ENCODE assay signal across 9 mouse cellular contexts in the genomic region with DNA sequence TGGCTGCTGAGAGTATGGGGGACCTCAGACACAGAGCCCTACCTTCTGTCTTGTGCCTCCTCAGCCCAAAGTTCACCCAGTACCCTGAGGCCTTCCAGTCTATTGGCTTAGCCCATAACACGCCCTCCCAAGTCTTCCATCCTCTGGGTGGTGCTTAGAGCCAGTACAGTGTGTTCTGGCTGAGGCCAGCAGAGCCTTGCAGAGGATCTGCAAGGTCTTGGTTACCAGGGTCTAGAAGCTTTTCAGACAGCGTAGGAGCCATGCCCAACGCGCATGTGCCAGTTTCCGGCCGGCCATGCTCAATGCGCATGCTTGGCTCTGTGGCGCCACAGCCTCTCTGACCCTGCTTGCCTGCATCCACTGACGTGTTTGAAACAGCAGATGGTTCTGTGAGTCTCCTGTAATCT.
DNase-seq lines count a peak whose midpoint lies in the region; ATAC-seq lines count a peak whose summit lies in the region.
"Had no signal": no experiment of that assay in that cellular context is flagged by ENCODE, and none has a peak within 500 bp of the region (broad histone marks: within the 10 kb centered on the region; RNA-seq: fewer than 3 reads in every experiment).

No protein-coding gene starts in this region.

- peaks cover 41% of the 10 kb centered on the region for H3K4me1 ChIP-seq in intestine, embryonic 16.5 days (ENCODE audit: control insufficient read depth, insufficient read depth, low read length)
- peaks cover 29% of the 10 kb centered on the region for H3K4me1 ChIP-seq in heart, embryonic 11.5 days (ENCODE audit: control insufficient read depth, insufficient read depth, low read length)

- 85% methylated on average over 9 of the region's 9 CpGs for WGBS in intestine, embryonic 16.5 days
- 84% methylated on average over 9 of the region's 9 CpGs for WGBS in heart, embryonic 11.5 days (ENCODE audit: insufficient replicate concordance)

- H3K27ac ChIP-seq in intestine, embryonic 16.5 days (ENCODE audit: low read length) = peak overlapping the region; percentile 23; the same call in 1 of the 2 replicates
- H3K27ac ChIP-seq in heart, embryonic 11.5 days (ENCODE audit: low read depth, low read length) = no peak overlapping the region
- H3K27ac ChIP-seq: liver, embryonic 14.5 days had no signal

- no peaks in the 10 kb centered on the region for H3K36me3 ChIP-seq in intestine, embryonic 16.5 days (ENCODE audit: control insufficient read depth, insufficient read depth, low read length)
- H3K36me3 ChIP-seq in heart, embryonic 11.5 days (ENCODE audit: control insufficient read depth, insufficient read depth, low read length) = no peaks in the 10 kb centered on the region

- H3K9me3 ChIP-seq in intestine, embryonic 16.5 days (ENCODE audit: control insufficient read depth, low read length) = no peaks in the 10 kb centered on the region
- H3K9me3 ChIP-seq in heart, embryonic 11.5 days (replicated peaks; ENCODE audit: control insufficient read depth, low read length) = no peaks in the 10 kb centered on the region

- H3K4me2 ChIP-seq in intestine, embryonic 16.5 days (ENCODE audit: low read depth, low read length) = peak overlapping the region; percentile 6; the same call in 1 of the 2 replicates
- H3K4me2 ChIP-seq in heart, embryonic 11.5 days = no peak overlapping the region

- DNase-seq in layer of hippocampus, adult 11-12 months (ENCODE audit: low spot score) = peak; percentile 83
- no peak for DNase-seq in layer of hippocampus, adult 9-10 months (ENCODE audit: low spot score)
- DNase-seq in cerebellum, postnatal 10 days = peak; percentile 93 to 95
- DNase-seq in retina, adult 2 months (ENCODE audit: low read depth, low spot score) = peak; percentile 86
- no peak for DNase-seq in urinary bladder, postnatal 10 days (ENCODE audit: low spot score)

- H3K27me3 ChIP-seq in intestine, embryonic 16.5 days (replicated peaks; ENCODE audit: control insufficient read depth, insufficient read depth, low read length) = no peaks in the 10 kb centered on the region
- H3K27me3 ChIP-seq in heart, embryonic 11.5 days (ENCODE audit: control insufficient read depth, insufficient read depth, low read length) = no peaks in the 10 kb centered on the region

- H3K9ac ChIP-seq in intestine, embryonic 16.5 days (ENCODE audit: low read depth, low read length) = no peak overlapping the region
- H3K9ac ChIP-seq in heart, embryonic 11.5 days (ENCODE audit: low read depth, low read length) = no peak overlapping the region
- H3K9ac ChIP-seq: liver, embryonic 14.5 days had no signal

- no peak overlapping the region for H3K4me3 ChIP-seq in intestine, embryonic 16.5 days (ENCODE audit: low read length)
- no peak overlapping the region for H3K4me3 ChIP-seq in heart, embryonic 11.5 days (ENCODE audit: low read depth, low read length)

- peak; percentile 70 for ATAC-seq in intestine, embryonic 16.5 days
- ATAC-seq in megakaryocyte, adult 5-6 weeks (ENCODE audit: poor library complexity, severe bottlenecking) = no peak
- ATAC-seq in heart, embryonic 11.5 days (replicated peaks; ENCODE audit: insufficient number of reproducible peaks, low FRiP score, low TSS enrichment) = no peak

Comparison
In these comparisons a context has a peak if more than half of its experiments do, and no peak if none do; other contexts are left out.
1. DNase-seq: peak in layer of hippocampus, adult 11-12 months (single experiment), cerebellum, postnatal 10 days (2 of 2) and retina, adult 2 months (single experiment); none in layer of hippocampus, adult 9-10 months (single experiment) and urinary bladder, postnatal 10 days (single experiment).